Mouse (Mus musculus) lung, postnatal 10 days (tissue): ENCODE results near the gene Rnase12.

ENCODE experiments used
- DNase-seq: peaks from one replicate; pipeline ENCODE4 v3.0.0; 2021

The Rnase12 gene

DNA sequence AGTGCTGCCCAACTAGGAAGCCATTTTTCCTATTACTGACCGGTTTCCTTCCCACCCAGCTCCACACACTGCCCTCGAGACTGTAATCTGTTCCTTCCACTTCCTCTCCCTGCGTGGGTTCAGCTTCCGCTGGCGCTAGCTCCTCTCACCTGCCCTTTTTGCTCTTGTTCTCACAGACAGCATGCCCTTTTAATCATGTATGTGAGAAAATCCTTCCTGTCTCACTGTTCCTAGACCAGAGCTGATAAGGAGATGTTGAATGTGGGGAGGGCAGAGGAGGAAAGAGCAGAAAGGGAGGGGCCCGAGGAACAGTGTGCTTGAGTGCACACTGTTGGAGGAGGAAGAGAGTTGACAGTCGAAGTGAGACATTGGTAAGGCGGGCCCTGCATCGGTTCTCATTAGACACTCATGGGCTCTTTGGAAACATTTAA lies at the start of gene Rnase12:
TSS of gene Rnase12 (minus strand) at position 261 of the 431 bp plus-strand sequence.
- no peak for DNase-seq

DNA sequence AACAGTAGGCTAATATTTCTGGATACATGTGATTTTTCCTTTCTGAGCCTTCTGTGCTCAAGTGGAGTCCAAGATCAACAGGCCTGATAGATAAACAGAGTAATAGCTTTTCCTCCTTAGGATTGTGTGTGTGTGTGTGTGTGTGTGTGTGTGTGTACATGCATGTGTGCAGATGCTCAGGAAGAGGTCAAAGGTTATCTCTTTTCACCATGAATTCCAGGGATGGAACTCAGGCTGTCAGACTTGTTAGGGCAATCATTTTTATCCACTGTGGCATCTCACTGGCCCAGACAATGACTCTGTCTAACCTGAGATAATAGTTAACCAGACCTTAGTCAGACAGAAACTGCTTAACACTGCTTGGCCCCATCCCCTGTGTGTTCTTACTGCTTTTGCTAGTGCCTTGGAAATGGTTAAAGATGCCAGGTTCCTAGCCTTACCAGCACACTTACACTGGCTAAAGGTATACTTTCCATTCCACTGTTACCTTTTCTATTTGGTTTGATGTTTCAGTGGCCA lies 49.0 kb upstream of the Rnase12 start:
- no peak for DNase-seq

DNA sequence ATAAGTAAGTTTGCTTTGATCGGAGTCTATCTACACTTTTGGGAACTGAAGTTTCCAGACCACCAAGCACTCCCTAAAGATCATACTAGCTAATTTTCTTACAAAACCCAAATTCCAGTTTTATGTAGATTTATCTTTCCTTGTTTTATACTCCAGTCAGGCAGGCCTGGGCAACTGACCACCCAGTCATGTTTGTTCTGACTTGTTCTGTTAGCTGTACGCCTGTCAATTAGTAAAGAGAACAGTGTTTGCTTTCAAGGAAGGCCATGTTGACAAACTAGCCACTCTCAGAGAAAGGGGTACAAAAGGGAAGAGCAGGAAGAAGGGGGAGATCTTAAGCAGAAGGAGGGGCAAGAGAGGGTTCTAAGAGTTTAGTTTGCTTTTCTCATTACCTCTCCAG lies 46.9 kb upstream of the Rnase12 start:
- DNase-seq = no peak

- DNase-seq = peak; percentile 71
Observed at GRCm38 (mm10) chr14:51103217-51103616, 45.8 kb upstream of the Rnase12 start.

- no peak for DNase-seq
Observed at GRCm38 (mm10) chr14:51101284-51101683, 43.8 kb upstream of the Rnase12 start.

GRCm38 (mm10) chr14:51098921-51099320 lies 41.5 kb upstream of the Rnase12 start:
- no peak for DNase-seq

DNA sequence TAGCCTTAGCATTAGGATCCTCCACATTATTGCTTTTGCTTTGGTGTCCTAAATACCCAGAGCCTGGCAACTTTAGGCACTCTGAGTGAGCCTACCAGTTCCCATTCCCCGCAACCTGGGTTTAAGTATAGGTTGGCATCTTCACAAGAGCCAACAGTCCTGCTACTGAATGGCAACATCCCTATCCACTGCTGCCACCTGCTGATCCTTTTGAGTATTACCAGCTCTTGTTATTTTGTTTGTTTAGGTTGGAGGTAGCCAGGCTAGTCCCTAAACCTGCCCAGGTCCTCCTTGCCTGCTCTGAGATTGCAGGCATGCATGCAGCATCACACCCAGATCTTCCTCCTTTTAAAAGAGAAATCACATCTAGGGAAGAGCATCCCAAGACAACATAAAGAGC lies 40.8 kb upstream of the Rnase12 start:
- DNase-seq = peak; percentile 87

DNA sequence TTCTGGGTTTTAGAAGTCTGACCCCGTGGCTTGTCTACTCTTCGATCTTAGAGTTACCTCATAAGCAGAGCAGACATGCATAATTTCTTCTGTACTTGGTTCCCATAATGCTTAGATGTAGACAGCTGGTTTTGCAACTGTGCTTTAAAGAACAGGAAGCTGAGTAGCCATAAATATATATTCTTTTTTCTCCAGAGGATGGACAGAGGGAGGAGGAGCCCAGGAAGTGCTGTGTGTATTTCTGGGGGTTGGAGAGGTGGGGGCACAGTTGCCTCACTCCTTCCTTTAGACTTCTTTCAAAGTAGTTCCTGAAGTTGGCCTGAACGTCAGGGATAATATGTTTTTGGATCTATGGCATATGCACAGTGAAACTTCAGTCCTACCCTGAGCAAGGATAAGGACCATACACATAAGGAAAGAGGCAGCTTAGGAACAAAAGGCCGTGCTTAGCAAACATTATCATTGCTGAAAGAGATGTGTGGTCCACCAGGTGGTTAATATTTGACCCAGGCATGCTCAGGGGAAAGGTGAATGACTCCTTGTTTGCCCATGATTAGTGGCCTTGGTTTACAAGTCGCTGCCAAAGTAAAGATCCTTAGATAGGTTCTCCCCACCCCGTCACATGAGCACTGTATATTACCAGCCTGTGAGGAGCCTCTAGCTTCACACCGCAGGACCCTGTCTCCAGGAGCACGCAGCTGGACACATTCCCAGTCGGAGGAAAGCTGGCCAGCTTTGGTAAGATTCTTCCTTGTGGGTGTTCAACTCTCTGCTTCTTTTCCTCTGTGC lies 38.5 kb upstream of the Rnase12 start:
- DNase-seq = peak; percentile 36

- DNase-seq = no peak
Observed at GRCm38 (mm10) chr14:51094921-51095320, 37.5 kb upstream of the Rnase12 start.

GRCm38 (mm10) chr14:51094096-51094875 lies 36.8 kb upstream of the Rnase12 start:
- no peak for DNase-seq

- no peak for DNase-seq
Observed at GRCm38 (mm10) chr14:51093496-51093895, 36.0 kb upstream of the Rnase12 start.

- DNase-seq = no peak
Observed at GRCm38 (mm10) chr14:51092073-51092620, 34.7 kb upstream of the Rnase12 start.

DNA sequence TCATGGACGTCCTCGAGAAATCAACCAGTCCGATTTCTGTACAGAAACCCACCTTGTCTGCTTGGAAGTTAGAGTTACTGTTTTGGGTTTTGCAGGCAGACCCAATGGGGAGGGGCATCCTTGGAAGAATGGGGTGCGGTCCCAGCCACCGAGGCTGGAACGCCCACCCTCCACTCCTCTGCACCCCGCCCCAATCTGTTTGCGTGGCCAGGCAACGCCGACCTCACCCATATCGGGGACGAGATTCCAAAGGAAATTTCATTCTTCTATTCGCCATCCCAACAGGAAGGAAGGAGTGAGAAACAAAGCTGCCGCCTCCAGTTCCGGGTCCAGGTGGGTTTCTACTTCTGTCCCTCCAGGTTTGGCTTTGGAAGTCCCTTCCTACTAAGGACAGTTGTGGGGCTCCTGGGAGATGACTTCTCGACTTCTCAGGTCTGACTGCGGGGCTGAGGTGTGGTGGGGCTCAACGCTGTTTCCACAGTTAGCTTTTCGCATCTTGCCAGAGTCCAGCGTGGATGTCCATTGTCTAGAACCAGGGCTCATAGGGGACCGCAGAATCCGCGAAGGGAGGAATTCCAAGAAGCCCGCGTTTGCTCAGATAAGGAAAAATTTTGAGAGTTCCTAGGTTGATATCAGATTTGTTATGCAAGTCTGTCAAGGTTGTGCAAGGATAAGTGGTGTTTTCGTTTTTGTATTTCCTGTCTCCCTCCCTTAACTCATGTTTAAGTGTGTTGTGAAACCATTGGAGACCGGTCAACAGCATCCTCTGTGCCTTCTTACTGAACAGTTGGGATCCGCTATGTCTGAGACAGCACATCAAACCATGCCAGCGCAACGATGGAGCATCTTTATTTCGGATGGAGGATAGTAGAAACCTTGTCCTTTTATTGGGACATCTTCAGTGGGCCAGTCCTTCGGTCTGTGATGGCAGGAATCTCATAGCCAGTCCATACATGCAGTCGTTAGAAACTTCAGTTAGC lies 33.8 kb upstream of the Rnase12 start, which contains the start of the genes Rnase4 and Ang:
TSS of gene Rnase4 (plus strand) at position 157 of the 980 bp plus-strand sequence.
TSS of gene Ang (plus strand) at position 230 of the 980 bp plus-strand sequence.
- peak; percentile 86 for DNase-seq

DNA sequence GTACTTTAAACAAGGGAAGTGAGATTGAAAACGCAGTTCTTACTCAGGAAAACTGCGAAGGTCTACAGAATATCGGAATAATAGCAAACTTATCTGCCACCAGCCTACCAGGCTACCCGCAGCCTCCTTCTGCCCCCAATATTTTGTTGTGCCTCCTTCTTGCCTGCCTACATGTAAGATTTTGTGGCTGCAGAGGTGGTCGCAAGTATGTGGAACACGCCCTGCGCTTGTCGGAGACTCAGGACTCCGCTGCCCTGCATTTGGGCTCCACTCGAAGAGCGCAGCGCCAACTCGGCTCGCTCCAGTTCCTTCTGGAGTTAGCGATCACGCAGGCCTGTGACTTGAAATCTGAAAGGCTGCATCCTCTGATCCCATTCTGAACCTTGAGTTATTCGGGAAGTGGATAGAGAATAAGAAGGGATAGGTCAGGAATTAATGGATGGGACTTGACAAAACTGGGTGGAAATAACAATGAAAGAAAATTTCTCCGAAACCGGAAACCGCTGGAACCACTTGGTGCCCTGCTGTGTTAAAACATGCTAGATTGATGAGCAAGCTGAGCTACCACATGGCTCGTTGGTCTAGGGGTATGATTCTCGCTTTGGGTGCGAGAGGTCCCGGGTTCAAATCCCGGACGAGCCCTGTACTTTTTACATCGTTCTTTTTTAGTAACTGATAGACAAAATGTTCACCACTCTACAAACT lies 32.8 kb upstream of the Rnase12 start:
- DNase-seq = peak; percentile 88

- no peak for DNase-seq
Observed at GRCm38 (mm10) chr14:51089674-51090076, 32.2 kb upstream of the Rnase12 start.

GRCm38 (mm10) chr14:51088970-51089673 lies 31.7 kb upstream of the Rnase12 start:
- peak; percentile 97 for DNase-seq

DNA sequence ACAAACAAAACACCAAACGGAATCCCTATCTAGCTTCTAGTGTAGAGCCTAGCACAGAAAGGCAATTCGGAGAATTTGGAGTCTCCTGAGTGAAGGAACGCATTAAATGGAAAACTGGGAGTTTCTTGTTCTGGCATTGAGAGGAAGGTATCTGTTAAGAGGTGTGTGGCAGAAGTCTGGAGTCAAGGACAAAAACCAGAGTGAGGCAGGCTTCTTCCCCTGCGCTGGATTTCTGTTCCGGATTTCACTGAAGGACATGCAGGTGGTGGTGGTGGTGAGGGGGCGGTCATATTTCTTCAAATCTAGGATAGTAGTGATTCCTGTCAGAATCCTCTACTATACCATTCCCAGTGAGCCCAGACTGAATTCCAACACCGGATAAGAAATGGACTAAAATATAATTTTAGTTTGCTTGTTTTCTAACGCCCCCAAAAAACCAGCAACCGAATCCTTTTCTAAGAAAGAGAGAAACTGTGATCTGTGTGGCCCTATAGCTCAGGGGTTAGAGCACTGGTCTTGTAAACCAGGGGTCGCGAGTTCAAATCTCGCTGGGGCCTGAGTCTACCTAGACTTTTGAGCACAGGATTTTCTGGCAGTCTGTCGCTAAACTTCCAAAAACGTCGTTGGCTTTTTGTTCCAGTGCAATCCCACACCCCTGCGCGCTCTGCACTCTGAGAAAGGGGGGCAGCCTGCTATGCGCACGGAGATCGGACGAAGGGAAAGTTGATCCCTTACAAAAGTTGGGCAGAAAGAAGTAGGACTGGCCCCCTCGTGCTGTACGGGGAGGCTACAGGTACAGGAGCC lies 30.9 kb upstream of the Rnase12 start:
- peak; percentile 88 for DNase-seq

DNA sequence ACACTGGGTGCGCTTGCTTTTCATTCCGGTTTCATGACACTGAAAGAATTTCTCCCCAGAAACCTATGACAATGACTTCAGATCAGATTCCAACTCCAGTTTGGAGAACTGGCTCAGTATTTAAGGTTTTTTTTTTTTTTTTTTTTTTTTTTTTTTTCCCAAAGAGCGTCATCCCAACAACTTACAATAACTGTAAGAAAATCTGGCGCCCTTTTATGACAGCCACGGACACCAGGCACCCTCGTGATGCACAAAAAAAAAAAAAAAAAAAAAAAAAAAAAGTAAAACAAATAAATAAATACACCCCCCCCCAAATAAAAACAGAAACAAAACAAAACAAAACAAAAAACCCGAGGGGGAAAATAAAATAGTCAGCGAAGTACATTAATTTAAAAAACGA lies 30.3 kb upstream of the Rnase12 start:
- no peak for DNase-seq

GRCm38 (mm10) chr14:51085911-51086310 lies 28.4 kb upstream of the Rnase12 start:
- no peak for DNase-seq

DNA sequence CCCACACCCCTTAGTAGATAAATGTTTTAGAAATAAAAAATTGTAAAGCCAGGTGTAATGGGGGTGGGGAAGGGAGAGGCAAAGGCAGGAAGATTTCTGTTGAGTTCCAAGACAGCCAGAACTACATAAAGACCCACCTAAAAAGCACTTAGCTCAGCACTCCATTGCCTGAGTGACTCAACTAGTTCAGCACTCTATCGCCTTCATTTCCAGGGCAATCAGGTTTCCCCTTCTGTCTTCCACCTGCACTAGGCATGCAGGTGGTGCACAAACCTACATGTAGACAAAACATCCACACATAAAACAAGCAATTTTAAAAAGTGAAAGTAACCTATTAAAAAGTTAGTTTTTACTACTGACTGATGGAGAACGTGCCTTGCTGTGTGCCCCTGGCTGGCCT lies 27.6 kb upstream of the Rnase12 start:
- no peak for DNase-seq
